Mouse (Mus musculus) spleen, adult 2 months (tissue): ENCODE results near the gene Sprtn. TPM values are rescaled to one million over a fixed set of nuclear protein-coding genes. Genes with fewer than 3 reads are reported as not detected.

Source experiments
- DNase-seq, 2 experiments: peaks; one replicate each; pipeline versions ENCODE4 v3.0.0 to v3.0.0-alpha.2; 2012 to 2021; ENCODE audit warnings: low spot score in 2 of 2, low read depth in 1 of 2
- H3K27ac ChIP-seq: fragments of 200-500 bp; 2 replicates; pipeline ENCODE4 v1.5.1; 2012; ENCODE audit warnings: low read length, inconsistent platforms; ENCODE audit not compliant: insufficient read depth
- H3K27me3 ChIP-seq: fragments of 200-500 bp; 2 replicates; pipeline ENCODE4 v1.6.1; 2012; ENCODE audit warnings: mild to moderate bottlenecking, moderate library complexity, low read length, inconsistent platforms; ENCODE audit not compliant: control insufficient read depth, insufficient read depth
- H3K36me3 ChIP-seq: fragments of 200-500 bp; 2 replicates; pipeline ENCODE4 v1.6.1; 2012; ENCODE audit warnings: mild to moderate bottlenecking, low read length, inconsistent platforms; ENCODE audit not compliant: control insufficient read depth, insufficient read depth
- H3K4me1 ChIP-seq: fragments of 200-500 bp; 2 replicates; pipeline ENCODE4 v1.6.1; 2011; ENCODE audit warnings: inconsistent platforms; ENCODE audit not compliant: control insufficient read depth, insufficient read depth, insufficient read length
- H3K4me3 ChIP-seq: fragments of 200-500 bp; 2 replicates; pipeline ENCODE4 v1.5.1; 2011; ENCODE audit warnings: mild to moderate bottlenecking, inconsistent platforms; ENCODE audit not compliant: insufficient read depth, insufficient read length; ENCODE audit errors: extremely low read depth
- CTCF ChIP-seq: fragments of 200-500 bp; IDR thresholded peaks from 2 replicates; pipeline ENCODE4 v1.5.1; 2011; ENCODE audit warnings: mild to moderate bottlenecking, inconsistent platforms; ENCODE audit not compliant: insufficient read depth, insufficient read length, insufficient replicate concordance; ENCODE audit errors: extremely low read depth
- POLR2A ChIP-seq: fragments of 200-500 bp; IDR thresholded peaks from 2 replicates; pipeline ENCODE4 v1.6.1; 2011; ENCODE audit warnings: low read depth, low read length, inconsistent platforms
- WGBS: fragments of 180-500 bp; shearing (Covaris S2); methylation state at CpG from one replicate; pipeline ENCODE4 v1.1.7; 2018; 5-methylcytosine and 5-hydroxymethylcytosine counted together
- polyA plus RNA-seq: library from polyadenylated mRNA; depleted of rRNA; stranded (reverse); fragments of >200 nt; gene quantifications from 2 replicates; pipeline ENCODE4 v1.2.3, GENCODE M21; 2012

Gene Sprtn
- polyA plus RNA-seq, 1 experiment = 11.2 TPM

DNA sequence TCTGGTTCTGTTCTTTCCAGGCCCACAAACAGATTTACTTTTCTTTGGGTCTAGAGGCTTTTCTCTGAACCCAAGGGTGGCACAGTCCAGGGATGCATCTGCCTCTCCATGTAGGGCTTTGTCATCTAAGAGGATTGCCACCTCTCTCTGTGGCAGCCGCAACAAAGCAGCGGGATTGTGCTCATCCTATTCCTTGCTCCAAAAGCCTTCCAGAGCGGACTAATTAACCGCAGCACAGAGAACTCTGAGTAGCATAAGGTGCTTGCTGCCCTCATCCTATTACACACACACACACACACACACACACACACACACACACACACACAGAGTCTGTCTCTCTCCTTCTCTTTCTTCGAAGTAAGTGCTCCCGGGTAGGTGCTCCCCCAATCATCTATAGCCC is 46.1 kb downstream of the Sprtn start:
- DNase-seq = no peak
- TF ChIP-seq POLR2A (no peak), CTCF (no peak)
- Histone ChIP-seq H3K36me3 (no peaks in the 10 kb centered on the region), H3K27ac (no peak overlapping the region), H3K4me1 (no peaks in the 10 kb centered on the region; the same call in 1 of the 2 replicates), H3K4me3 (no peak overlapping the region), H3K27me3 (no peaks in the 10 kb centered on the region)
- 94% methylated on average over 6 of the region's 6 CpGs for WGBS

DNA sequence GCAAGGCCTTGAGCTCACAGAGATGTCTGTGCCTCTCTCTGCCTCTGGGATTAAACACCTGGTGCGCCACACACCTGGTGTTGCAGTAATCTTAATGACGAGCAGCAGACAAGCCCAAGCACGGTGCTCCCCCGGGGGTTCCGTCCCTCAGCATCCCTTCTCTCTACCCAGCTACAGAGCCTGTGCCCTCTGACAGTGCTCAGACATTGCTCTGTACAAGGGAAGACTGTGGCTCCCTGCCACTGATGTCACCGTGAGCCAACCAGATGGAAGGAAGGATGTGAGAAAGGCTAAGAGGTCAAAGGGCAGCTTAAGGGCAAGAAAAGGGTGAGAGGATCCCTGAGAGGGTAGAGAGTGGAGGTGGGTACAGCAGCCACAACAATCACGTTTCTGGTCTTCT is 46.7 kb downstream of the Sprtn start:
- no peaks in the 10 kb centered on the region for H3K27me3 ChIP-seq
- WGBS = 87% methylated on average over 7 of the region's 7 CpGs
- no peak overlapping the region for H3K4me3 ChIP-seq
- TF ChIP-seq POLR2A (no peak), CTCF (no peak)
- no peak for DNase-seq
- no peaks in the 10 kb centered on the region for H3K36me3 ChIP-seq
- H3K4me1 ChIP-seq = no peaks in the 10 kb centered on the region; the same call in 1 of the 2 replicates
- no peak overlapping the region for H3K27ac ChIP-seq

DNA sequence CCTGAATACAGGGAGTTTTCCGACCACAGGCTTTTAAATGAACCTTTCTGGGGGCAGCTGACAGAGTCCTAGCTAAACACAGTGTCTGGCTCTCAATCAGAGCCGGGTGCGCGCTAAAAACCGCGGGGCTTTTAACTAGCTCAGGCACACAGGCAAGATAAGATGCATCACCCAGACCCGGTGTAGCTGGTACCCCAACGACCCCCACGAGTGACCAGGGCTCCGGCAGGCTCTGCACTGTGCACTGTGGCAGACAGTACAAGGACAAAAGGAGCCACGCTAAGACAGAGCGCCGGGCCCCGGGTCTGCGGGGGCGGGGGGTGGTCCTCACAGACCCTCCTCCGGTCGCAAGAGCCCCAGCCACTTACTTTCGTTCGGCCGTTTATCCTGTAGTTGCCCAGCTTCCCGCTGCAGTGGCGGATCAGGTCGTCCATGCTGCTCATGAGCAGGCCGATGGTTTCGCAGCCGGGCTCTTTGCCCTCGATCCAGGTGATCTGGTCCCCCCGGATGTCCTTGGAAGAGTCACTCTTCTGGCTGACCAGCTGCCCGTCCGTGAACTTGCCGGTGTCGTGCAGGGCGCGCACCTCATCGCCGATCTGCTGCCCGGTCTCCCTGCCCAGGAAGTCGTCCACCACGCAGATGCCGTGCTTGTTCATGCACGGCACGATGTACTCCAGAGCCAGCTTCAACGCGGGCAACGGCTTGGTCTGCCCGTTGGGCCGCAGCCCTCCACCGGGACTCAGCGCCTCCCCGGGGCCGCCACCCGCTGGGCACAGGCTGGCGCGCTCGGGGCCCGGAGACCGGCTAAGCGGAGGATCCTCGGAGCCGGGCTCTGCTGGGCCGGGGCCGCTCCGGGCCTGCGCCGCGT is 50.4 kb downstream of the Sprtn start:
- no peaks in the 10 kb centered on the region; the same call in 1 of the 2 replicates for H3K4me1 ChIP-seq
- no peaks in the 10 kb centered on the region for H3K36me3 ChIP-seq
- no peak for TF ChIP-seq CTCF
- no peak for TF ChIP-seq POLR2A
- DNase-seq = peak in 1 of 2 experiments; percentile 31
- WGBS = 1% methylated on average over 67 of the region's 67 CpGs
- H3K4me3 ChIP-seq = peak overlapping the region; percentile 63
- no peaks in the 10 kb centered on the region for H3K27me3 ChIP-seq
- H3K27ac ChIP-seq = no peak overlapping the region

DNA sequence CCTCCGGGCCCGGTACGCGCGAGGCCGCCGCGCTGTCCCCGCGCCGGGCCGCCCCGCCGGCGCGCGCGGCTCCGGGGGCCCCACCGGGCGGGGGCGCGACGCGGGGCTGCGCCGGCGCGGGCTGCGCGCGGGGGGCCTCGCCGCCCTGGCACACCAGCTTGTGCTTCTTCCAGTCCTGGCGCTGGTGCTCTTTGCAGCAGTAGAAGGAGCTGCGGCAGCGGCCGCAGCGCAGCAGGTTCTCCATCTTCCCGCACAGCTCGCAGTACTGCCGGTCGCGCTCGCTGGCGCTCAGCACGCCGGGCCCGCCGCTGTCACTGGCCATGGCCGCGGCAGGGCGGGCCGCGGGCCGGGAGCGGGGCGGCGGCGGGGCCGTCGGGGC is 51.0 kb downstream of the Sprtn start:
- H3K27me3 ChIP-seq = no peaks in the 10 kb centered on the region
- H3K4me1 ChIP-seq = no peaks in the 10 kb centered on the region; the same call in 1 of the 2 replicates
- H3K36me3 ChIP-seq = no peaks in the 10 kb centered on the region
- TF ChIP-seq POLR2A (no peak), CTCF (no peak)
- H3K4me3 ChIP-seq = peak overlapping the region; percentile 63
- WGBS = 1% methylated on average over 60 of the region's 62 CpGs
- peak in 1 of 2 experiments; percentile 11 for DNase-seq
- peak overlapping the region; percentile 76 for H3K27ac ChIP-seq

DNA sequence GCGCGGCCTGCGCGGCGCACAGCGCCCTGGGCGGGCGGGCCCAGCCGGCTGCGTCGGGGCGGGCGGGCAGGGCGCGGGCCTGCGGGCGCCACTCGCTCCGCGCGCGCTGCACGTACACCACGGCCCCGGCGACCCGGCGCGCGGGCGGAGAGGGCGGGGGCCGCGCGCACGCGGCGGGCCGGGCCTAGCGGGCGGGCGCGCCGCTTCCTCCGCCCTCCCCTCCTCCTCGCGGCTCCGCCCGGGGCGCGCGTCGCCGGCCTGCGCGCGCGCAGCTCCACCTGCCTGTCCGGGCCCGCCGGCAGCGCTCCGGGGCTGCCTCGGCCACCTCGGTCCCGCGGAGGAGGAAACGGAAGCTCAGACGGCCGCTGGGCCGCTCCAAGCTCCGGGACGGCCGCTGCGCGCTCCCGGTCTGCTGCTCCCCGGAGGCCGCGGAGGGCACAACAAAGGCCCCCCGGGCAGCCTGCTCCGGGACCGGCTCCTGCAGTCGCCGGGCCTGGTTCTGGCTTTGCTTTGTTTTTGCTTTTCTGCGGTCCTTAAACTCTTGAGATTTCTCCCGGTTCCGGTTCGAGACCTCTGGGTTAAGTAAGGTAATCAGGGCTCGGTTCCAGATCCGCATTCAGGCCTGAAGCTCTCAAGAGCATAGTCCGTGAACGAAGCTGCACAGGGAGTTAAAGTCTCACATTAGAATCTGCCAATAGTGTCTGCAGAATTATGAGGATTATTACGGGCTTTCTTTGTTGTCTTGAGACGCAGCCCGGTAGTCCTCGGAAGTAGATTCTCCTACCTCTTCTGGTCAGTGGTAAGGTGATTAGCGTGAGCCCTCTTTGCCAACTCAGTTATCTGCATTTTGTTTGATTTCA is 51.8 kb downstream of the Sprtn start, which contains the start of gene Egln1:
Gene Egln1 (minus strand): TSS at position 116 of the 860 bp plus-strand sequence.
- no peaks in the 10 kb centered on the region for H3K36me3 ChIP-seq
- WGBS = 7% methylated on average over 79 of the region's 98 CpGs
- peak; percentile 42 to 74 for DNase-seq

DNA sequence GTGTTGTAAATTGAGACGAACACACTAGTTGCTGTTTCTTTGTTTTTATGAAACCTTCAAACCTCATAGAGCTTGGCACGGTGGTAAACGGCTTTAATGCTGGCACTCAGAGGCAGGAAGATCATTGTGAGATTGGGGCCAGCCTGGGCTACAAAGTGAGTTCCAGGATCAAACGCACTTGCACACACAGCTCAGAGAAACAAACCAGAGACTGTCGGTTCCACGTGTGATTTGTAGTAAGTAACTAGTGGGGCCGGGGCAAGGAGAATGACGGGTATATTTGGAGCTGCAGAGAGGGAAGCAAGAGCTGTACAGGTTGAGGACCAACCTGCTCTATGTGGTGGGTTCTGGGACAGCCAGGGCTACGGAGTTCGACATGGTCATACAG is 52.4 kb downstream of the Sprtn start:
- 15% methylated on average over 10 of the region's 10 CpGs for WGBS
- Histone ChIP-seq H3K4me1 (no peaks in the 10 kb centered on the region; the same call in 1 of the 2 replicates), H3K27ac (peak overlapping the region; percentile 89; the same call in 1 of the 2 replicates), H3K36me3 (no peaks in the 10 kb centered on the region), H3K27me3 (no peaks in the 10 kb centered on the region), H3K4me3 (peak overlapping the region; percentile 63)
- no peak for DNase-seq
- no peak for TF ChIP-seq POLR2A

More for the DNA sequence above, 51.8 kb downstream of the Sprtn start, which contains the start of gene Egln1:
- Histone ChIP-seq H3K4me3 (peak within 1 kb of the TSS; percentile 63), H3K27ac (peak within 1 kb of the TSS; percentile 89), H3K27me3 (no peaks in the 10 kb centered on the region), H3K4me1 (no peaks in the 10 kb centered on the region; the same call in 1 of the 2 replicates)
- TF ChIP-seq CTCF (no peak), POLR2A (peak; percentile 83)
